Mouse (Mus musculus) megakaryocyte progenitor cell, adult 5-6 weeks (primary cell): ENCODE measurements around the gene Snap47. TPM values are rescaled to one million over a fixed set of nuclear protein-coding genes. Genes with fewer than 3 reads are reported as not detected.
"Not testable (repeated sequence)": the region's sequence is repeated elsewhere in the genome, so short reads cannot be mapped to it uniquely, and the experiment has no call there.

Source experiments
- ATAC-seq: replicated peaks from 2 replicates; pipeline ENCODE4 v1.8.0; 2016; ENCODE audit warnings: mild to moderate bottlenecking, moderate TSS enrichment, inconsistent platforms; ENCODE audit not compliant: poor library complexity
- total RNA-seq, 2 experiments: library from RNA; stranded (forward) in 1 of 2; stranded (reverse) in 1 of 2; fragments of 157-497, 149-512 nt in 1 of 2; fragments of 200-1000 nt in 1 of 2; gene quantifications; 2 replicates each; pipeline versions ENCODE4 v1.2.3 to v1.2.4; 2015 to 2017

The Snap47 gene
- total RNA-seq, 2 experiments from 2014 or later: 4.9 to 6.2 TPM

- no peak for ATAC-seq
Measured at GRCm38 (mm10) chr11:59377999-59378398, 73.0 kb downstream of the Snap47 start.

GRCm38 (mm10) chr11:59375475-59375874, 75.5 kb downstream of the Snap47 start, which contains the start of gene Prss38:
Gene Prss38, minus strand, starts transcription at chr11:59375657.
- ATAC-seq: no peak

- 0 out of 2 replicates have a peak, but pooled peaks have one; percentile 20 for ATAC-seq
Measured at GRCm38 (mm10) chr11:59369848-59370247, 81.1 kb downstream of the Snap47 start.

GRCm38 (mm10) chr11:59367955-59368354, 83.0 kb downstream of the Snap47 start:
- ATAC-seq: not testable (repeated sequence)

- no peak for ATAC-seq
Measured at GRCm38 (mm10) chr11:59366633-59367032, 84.4 kb downstream of the Snap47 start.

- no peak for ATAC-seq
Measured at GRCm38 (mm10) chr11:59366031-59366430, 85.0 kb downstream of the Snap47 start.

- ATAC-seq: no peak
Measured at GRCm38 (mm10) chr11:59364417-59364816, 86.6 kb downstream of the Snap47 start.

- ATAC-seq: no peak
Measured at GRCm38 (mm10) chr11:59364007-59364406, 87.0 kb downstream of the Snap47 start.

- peak; percentile 31; the same call in 1 of the 2 replicates for ATAC-seq
Measured at GRCm38 (mm10) chr11:59361291-59361690, 89.7 kb downstream of the Snap47 start.

Other genes with a start within 250 kb of the Snap47 start
- gene Mrpl55, start 248.7 kb downstream of the Snap47 start, total RNA-seq (2015): 33.4 and 49.5 TPM in 2 replicates
- 48.7 and 56.2 TPM in 2 replicates for gene Mrpl55, start 248.7 kb downstream of the Snap47 start, total RNA-seq (2017)
- 14.9 and 17.9 TPM in 2 replicates for gene 2310033P09Rik, start 242.9 kb downstream of the Snap47 start, total RNA-seq (2015)
- 8.7 and 17.8 TPM in 2 replicates for gene 2310033P09Rik, start 242.9 kb downstream of the Snap47 start, total RNA-seq (2017)
- 280 and 290 TPM in 2 replicates for gene Arf1, start 222.9 kb downstream of the Snap47 start, total RNA-seq (2015)
- 343 and 378 TPM in 2 replicates for gene Arf1, start 222.9 kb downstream of the Snap47 start, total RNA-seq (2017)
- gene Wnt3a, start 160.4 kb downstream of the Snap47 start, total RNA-seq (2015): not detected in 2 replicates
- not detected in 2 replicates for gene Wnt3a, start 160.4 kb downstream of the Snap47 start, total RNA-seq (2017)
- gene Wnt9a, start 144.3 kb downstream of the Snap47 start, total RNA-seq (2015): not detected in 2 replicates
- gene Wnt9a, start 144.3 kb downstream of the Snap47 start, total RNA-seq (2017): not detected in 2 replicates
- gene Prss38, start 75.5 kb downstream of the Snap47 start, total RNA-seq (2015): not detected in 2 replicates
- gene Prss38, start 75.5 kb downstream of the Snap47 start, total RNA-seq (2017): not detected in 2 replicates
- gene Jmjd4, start 1.1 kb downstream of the Snap47 start, total RNA-seq (2015): 4.8 and 5.5 TPM in 2 replicates
- gene Jmjd4, start 1.1 kb downstream of the Snap47 start, total RNA-seq (2017): 6.4 TPM in 2 replicates
- gene Zfp867, start 21.3 kb upstream of the Snap47 start, total RNA-seq (2015): 1.8 and 1.9 TPM in 2 replicates
- 0.58 and 2.7 TPM in 2 replicates for gene Zfp867, start 21.3 kb upstream of the Snap47 start, total RNA-seq (2017)
- gene Zkscan17, start 75.6 kb upstream of the Snap47 start, total RNA-seq (2015): 15.6 and 15.7 TPM in 2 replicates
- 12.7 and 13.7 TPM in 2 replicates for gene Zkscan17, start 75.6 kb upstream of the Snap47 start, total RNA-seq (2017)
- gene Nlrp3, start 90.4 kb upstream of the Snap47 start, total RNA-seq (2015): 3.0 and 6.9 TPM in 2 replicates
- 5.5 and 8.5 TPM in 2 replicates for gene Nlrp3, start 90.4 kb upstream of the Snap47 start, total RNA-seq (2017)
- not detected in 2 replicates for gene Olfr222, start 125.0 kb upstream of the Snap47 start, total RNA-seq (2015)
- not detected in 2 replicates for gene Olfr222, start 125.0 kb upstream of the Snap47 start, total RNA-seq (2017)
- not detected in 2 replicates for gene Olfr223, start 142.1 kb upstream of the Snap47 start, total RNA-seq (2015)
- gene Olfr223, start 142.1 kb upstream of the Snap47 start, total RNA-seq (2017): not detected in 2 replicates
- 32.2 and 36.8 TPM in 2 replicates for gene Mprip, start 210.1 kb upstream of the Snap47 start, total RNA-seq (2015)
- 69.9 and 72.6 TPM in 2 replicates for gene Mprip, start 210.1 kb upstream of the Snap47 start, total RNA-seq (2017)